Mouse (Mus musculus) MEL (cell line): ENCODE data around the gene Ghr.

Experiments used
- CTCF ChIP-seq, 3 experiments: IDR thresholded peaks in 2 of 3; conservative IDR thresholded peaks in 1 of 3; 2 replicates each; pipeline ENCODE4 v1.5.1; 2011 to 2012; ENCODE audit warnings: low read length in 3 of 3, low read depth in 2 of 3, mild to moderate bottlenecking in 2 of 3, improper control_type of control experiment in 1 of 3, inconsistent platforms in 1 of 3, mixed read lengths in 1 of 3, moderate library complexity in 1 of 3; ENCODE audit not compliant: control insufficient read depth in 1 of 3, insufficient read depth in 1 of 3, poor library complexity in 1 of 3, severe bottlenecking in 1 of 3
- GATA1 ChIP-seq: IDR thresholded peaks from 2 replicates; pipeline ENCODE4 v1.6.1; 2011; ENCODE audit warnings: low read depth, low read length, improper control_type of control experiment
- MAZ ChIP-seq: IDR thresholded peaks from 2 replicates; pipeline ENCODE4 v1.6.1; 2012; ENCODE audit warnings: low read depth, mild to moderate bottlenecking, inconsistent platforms, low read length, improper control_type of control experiment
- MEF2A ChIP-seq: IDR thresholded peaks from 2 replicates; pipeline ENCODE4 v1.6.1; 2014; ENCODE audit warnings: low read depth, mild to moderate bottlenecking, inconsistent platforms, low read length, improper control_type of control experiment; ENCODE audit not compliant: poor library complexity, insufficient replicate concordance, severe bottlenecking; ENCODE audit errors: extremely low read depth
- POLR2A ChIP-seq, 2 experiments: IDR thresholded peaks; 2 replicates each; pipeline ENCODE4 v1.6.1; 2011 to 2012; ENCODE audit warnings: low read length in 2 of 2, mild to moderate bottlenecking in 2 of 2, control low read depth in 1 of 2, improper control_type of control experiment in 1 of 2, low read depth in 1 of 2, moderate library complexity in 1 of 2; ENCODE audit not compliant: control insufficient read depth in 1 of 2, insufficient read depth in 1 of 2, poor library complexity in 1 of 2
- POLR2AphosphoS2 ChIP-seq: IDR thresholded peaks from 2 replicates; pipeline ENCODE4 v1.6.1; 2011; ENCODE audit warnings: low read length, improper control_type of control experiment
- ZKSCAN1 ChIP-seq: IDR thresholded peaks from 2 replicates; pipeline ENCODE4 v1.6.1; 2012; ENCODE audit warnings: low read depth, mild to moderate bottlenecking, inconsistent platforms, low read length, improper control_type of control experiment, moderate library complexity

DNA sequence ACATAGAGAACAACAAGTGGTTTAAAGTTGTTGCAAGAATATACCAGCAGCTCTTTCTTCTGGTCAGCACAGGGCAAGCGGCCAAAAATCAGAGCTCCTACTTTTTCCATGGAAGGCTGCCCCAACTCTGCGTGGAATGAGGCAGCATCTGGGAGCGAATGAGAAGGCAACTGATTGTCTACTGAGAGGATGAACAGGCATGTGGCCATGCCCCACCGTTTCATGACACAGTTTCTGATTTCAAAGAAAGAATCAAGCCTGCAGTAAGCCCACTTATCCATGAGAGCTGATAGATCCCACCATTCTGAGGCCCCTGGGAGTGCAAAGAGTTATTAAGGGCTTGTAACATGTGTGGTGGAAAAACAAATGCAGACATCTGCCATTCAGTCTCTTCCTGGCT, 160.1 kb downstream of the Ghr start:
- no peak for TF ChIP-seq CTCF (IDR thresholded peaks at IDR 0.05 in 2 of 3, conservative IDR thresholded peaks at IDR 0.05 in 1 of 3; ENCODE audit: control insufficient read depth in 1 of 3, insufficient read depth in 1 of 3, low read depth in 2 of 3, low read length in 3 of 3, poor library complexity in 1 of 3, severe bottlenecking in 1 of 3)
- TF ChIP-seq MEF2A, result no peak
- no peak for TF ChIP-seq POLR2AphosphoS2
- TF ChIP-seq MAZ, result no peak
- TF ChIP-seq POLR2A (IDR thresholded peaks at IDR 0.05; ENCODE audit: control insufficient read depth in 1 of 2, insufficient read depth in 1 of 2, low read depth in 1 of 2, low read length in 2 of 2, poor library complexity in 1 of 2), result no peak
- no peak for TF ChIP-seq ZKSCAN1
- TF ChIP-seq GATA1, result no peak
